Mouse (Mus musculus) R1 (cell line): ENCODE measurements around the gene Pabpn1.

Experiments
- DNase-seq: peaks from one replicate; pipeline ENCODE4 v3.0.0-alpha.2; 2018; ENCODE audit warnings: low read depth, low spot score

Pabpn1 gene

GRCm38 (mm10) chr14:54892200-54892599, at the start of gene Pabpn1:
TSS of gene Pabpn1 (plus strand) at chr14:54892500.
- DNase-seq, result no peak

GRCm38 (mm10) chr14:54843461-54843860, 48.8 kb upstream of the Pabpn1 start:
- DNase-seq, result peak; percentile 52

- no peak for DNase-seq
Measured at GRCm38 (mm10) chr14:54855726-54856125, 36.6 kb upstream of the Pabpn1 start.

- DNase-seq, result no peak
Measured at GRCm38 (mm10) chr14:54856703-54857102, 35.6 kb upstream of the Pabpn1 start.

GRCm38 (mm10) chr14:54857891-54858290, 34.4 kb upstream of the Pabpn1 start:
- DNase-seq, result no peak

- peak; percentile 51 for DNase-seq
Measured at GRCm38 (mm10) chr14:54860511-54860910, 31.8 kb upstream of the Pabpn1 start.

- peak; percentile 88 for DNase-seq
Measured at GRCm38 (mm10) chr14:54863501-54864312, 28.6 kb upstream of the Pabpn1 start.

GRCm38 (mm10) chr14:54864313-54865036, 27.8 kb upstream of the Pabpn1 start:
- no peak for DNase-seq

- DNase-seq, result no peak
Measured at GRCm38 (mm10) chr14:54865626-54866025, 26.7 kb upstream of the Pabpn1 start.

- DNase-seq, result no peak
Measured at GRCm38 (mm10) chr14:54866268-54866667, 26.0 kb upstream of the Pabpn1 start.

GRCm38 (mm10) chr14:54866936-54867335, 25.4 kb upstream of the Pabpn1 start:
- peak; percentile 78 for DNase-seq

- DNase-seq, result no peak
Measured at GRCm38 (mm10) chr14:54868026-54868425, 24.3 kb upstream of the Pabpn1 start.

GRCm38 (mm10) chr14:54870861-54871260, 21.4 kb upstream of the Pabpn1 start, which contains the start of gene Homez:
TSS of gene Homez (minus strand) at chr14:54870961.
- DNase-seq, result no peak

GRCm38 (mm10) chr14:54874165-54874564, 18.1 kb upstream of the Pabpn1 start:
- no peak for DNase-seq

GRCm38 (mm10) chr14:54875844-54876538, 16.3 kb upstream of the Pabpn1 start:
- DNase-seq, result peak; percentile 88

GRCm38 (mm10) chr14:54876539-54877047, 15.7 kb upstream of the Pabpn1 start:
- peak; percentile 94 for DNase-seq

GRCm38 (mm10) chr14:54877048-54877715, 15.1 kb upstream of the Pabpn1 start, which contains the start of gene Ppp1r3e:
TSS of gene Ppp1r3e (minus strand) at chr14:54877550.
- peak; percentile 75 for DNase-seq

- peak; percentile 91 for DNase-seq
Measured at GRCm38 (mm10) chr14:54883154-54884021, 8.9 kb upstream of the Pabpn1 start, which contains the start of the genes Bcl2l2 and Gm20521. TSS of gene Bcl2l2 (plus strand) at chr14:54883377. TSS of gene Gm20521 (plus strand) at chr14:54883441.

- no peak for DNase-seq
Measured at GRCm38 (mm10) chr14:54884022-54884712, 8.1 kb upstream of the Pabpn1 start.
